Mouse (Mus musculus): ENCODE measurements around the gene Grik4. TPM values are rescaled to one million over a fixed set of nuclear protein-coding genes. Genes with fewer than 3 reads are reported as not detected.

The Grik4 gene
- polyA plus RNA-seq, 1 experiment from 2014 or later: 2.5 TPM

DNA sequence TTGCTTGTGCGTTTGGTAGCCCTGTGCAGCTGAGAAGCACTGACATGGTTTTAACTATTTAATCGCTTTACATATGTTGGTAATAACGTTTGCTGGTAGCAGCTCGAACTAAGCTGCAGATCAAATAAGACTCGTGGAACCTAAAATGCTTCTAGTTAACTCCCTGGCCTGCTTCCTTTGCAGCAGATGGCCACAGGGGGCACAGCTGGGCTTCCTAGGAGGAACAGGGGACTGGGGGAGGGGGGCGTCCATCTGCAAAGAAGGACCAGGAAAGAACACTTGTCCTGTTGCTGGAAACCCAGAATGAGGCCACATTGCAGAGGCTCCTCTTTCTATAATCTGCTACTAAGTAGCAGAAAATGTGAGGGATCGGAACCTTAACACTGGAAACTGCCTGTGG is 24.1 kb downstream of the Grik4 start:
- DNase-seq (ENCODE audit: low spot score): peak; percentile 35
- H3K4me1 ChIP-seq (ENCODE audit: control insufficient read depth, insufficient read depth, low read length): no peaks in the 10 kb centered on the region
- H3K4me3 ChIP-seq (ENCODE audit: low read depth, low read length): no peak overlapping the region
- no peak overlapping the region for H3K27ac ChIP-seq (ENCODE audit: low read depth, low read length)
- H3K27me3 ChIP-seq (ENCODE audit: control insufficient read depth, insufficient read depth, low read length): no peaks in the 10 kb centered on the region
- WGBS: 55% methylated on average over 7 of the region's 7 CpGs
- H3K9ac ChIP-seq (ENCODE audit: low read length): no peak overlapping the region
- H3K36me3 ChIP-seq (ENCODE audit: control insufficient read depth, insufficient read depth, low read length): no peaks in the 10 kb centered on the region
- H3K4me2 ChIP-seq (ENCODE audit: low read depth): no peak overlapping the region
- no peak for ATAC-seq (ENCODE audit: insufficient read depth, low FRiP score, low TSS enrichment)
- H3K9me3 ChIP-seq (ENCODE audit: control insufficient read depth, low read length): no peaks in the 10 kb centered on the region

DNA sequence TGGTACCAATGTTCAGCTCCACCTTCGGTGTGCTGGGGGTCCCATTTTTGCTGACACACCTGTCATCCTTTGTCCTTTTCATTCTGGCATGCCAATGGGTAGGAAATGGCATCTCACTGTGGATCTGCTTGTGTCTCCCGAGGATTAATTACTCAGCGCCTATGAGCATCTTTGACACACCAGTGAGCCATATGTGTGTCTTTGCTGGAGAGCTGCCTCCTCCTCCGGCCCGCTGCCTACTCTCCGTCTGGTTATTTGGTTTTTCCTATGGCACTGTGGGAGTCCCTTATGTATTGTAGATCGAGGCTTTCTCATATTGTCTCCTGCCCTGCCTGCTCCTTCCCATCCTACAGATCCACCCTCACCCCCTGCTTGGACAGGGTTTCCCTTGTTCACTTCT is 26.4 kb downstream of the Grik4 start:
- H3K4me2 ChIP-seq (ENCODE audit: low read depth): no peak overlapping the region
- ATAC-seq (ENCODE audit: insufficient read depth, low FRiP score, low TSS enrichment) (no peak), DNase-seq (ENCODE audit: low spot score) (no peak)
- H3K36me3 ChIP-seq (ENCODE audit: control insufficient read depth, insufficient read depth, low read length): no peaks in the 10 kb centered on the region
- no peak overlapping the region for H3K27ac ChIP-seq (ENCODE audit: low read depth, low read length)
- H3K4me3 ChIP-seq (ENCODE audit: low read depth, low read length): no peak overlapping the region
- H3K27me3 ChIP-seq (ENCODE audit: control insufficient read depth, insufficient read depth, low read length): no peaks in the 10 kb centered on the region
- WGBS: 77% methylated on average over 7 of the region's 7 CpGs
- H3K9me3 ChIP-seq (ENCODE audit: control insufficient read depth, low read length): no peaks in the 10 kb centered on the region
- H3K4me1 ChIP-seq (ENCODE audit: control insufficient read depth, insufficient read depth, low read length): no peaks in the 10 kb centered on the region
- no peak overlapping the region for H3K9ac ChIP-seq (ENCODE audit: low read length)

DNA sequence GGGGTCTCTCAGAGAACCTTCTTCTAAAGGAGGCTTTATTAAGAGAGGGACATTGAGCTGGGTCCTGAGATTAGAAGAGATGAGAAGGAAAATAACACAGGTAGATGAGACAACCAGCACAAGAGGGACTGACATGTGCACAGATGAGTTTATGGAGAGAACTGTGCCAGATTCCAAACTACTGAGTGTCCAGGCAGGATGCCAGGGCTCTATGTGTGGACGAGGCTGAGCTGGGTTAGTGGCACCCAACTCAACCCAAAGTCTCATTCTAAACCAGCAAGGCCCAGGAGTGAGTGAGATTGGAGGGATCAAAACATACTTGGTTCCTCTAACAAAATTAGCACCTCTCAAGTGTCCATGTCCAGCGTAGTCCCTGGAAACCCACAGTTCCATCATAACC is 31.1 kb downstream of the Grik4 start:
- Histone ChIP-seq H3K4me1 (ENCODE audit: control insufficient read depth, insufficient read depth, low read length) (peaks cover 2% of the 10 kb centered on the region; the same call in 1 of the 2 replicates), H3K4me2 (ENCODE audit: low read depth) (no peak overlapping the region), H3K9ac (ENCODE audit: low read length) (no peak overlapping the region), H3K36me3 (ENCODE audit: control insufficient read depth, insufficient read depth, low read length) (no peaks in the 10 kb centered on the region), H3K27ac (ENCODE audit: low read depth, low read length) (no peak overlapping the region), H3K27me3 (ENCODE audit: control insufficient read depth, insufficient read depth, low read length) (no peaks in the 10 kb centered on the region), H3K4me3 (ENCODE audit: low read depth, low read length) (no peak overlapping the region), H3K9me3 (ENCODE audit: control insufficient read depth, low read length) (no peaks in the 10 kb centered on the region)
- ATAC-seq (ENCODE audit: insufficient read depth, low FRiP score, low TSS enrichment): no peak
- DNase-seq (ENCODE audit: low spot score): no peak
- WGBS: 94% methylated on average over 2 of the region's 2 CpGs

DNA sequence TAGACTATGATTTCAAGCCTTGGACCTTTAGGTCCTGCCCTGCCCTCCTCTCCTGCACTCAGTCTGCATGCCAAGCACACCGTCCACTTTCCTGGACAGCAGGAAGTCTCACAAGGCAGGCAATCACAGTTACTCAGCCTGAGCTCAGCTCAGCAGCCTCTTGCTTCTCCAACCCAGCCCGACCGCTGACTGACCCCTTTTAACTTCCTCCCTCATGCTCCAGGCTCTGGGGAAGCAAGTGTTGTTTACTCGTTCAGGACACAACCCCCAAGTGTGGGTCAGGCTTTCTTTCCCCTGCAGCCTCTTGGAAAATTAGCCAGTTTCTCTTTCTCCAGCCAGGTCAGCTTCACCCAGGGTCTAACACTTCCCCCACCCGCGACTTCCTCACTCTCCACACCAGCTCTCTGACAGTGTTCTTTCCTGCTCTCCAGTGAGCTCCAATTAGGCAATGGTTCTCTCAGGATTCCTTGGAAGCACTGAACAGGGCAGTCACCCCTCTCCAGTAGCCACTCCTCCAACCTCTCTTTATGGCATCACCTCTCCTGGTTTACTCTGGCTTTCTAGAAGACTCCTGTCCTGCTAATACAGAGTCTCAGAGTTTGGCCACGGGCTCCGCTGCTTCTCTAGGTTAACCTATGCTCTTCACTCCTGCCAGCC is 35.5 kb downstream of the Grik4 start:
- Histone ChIP-seq H3K4me1 (ENCODE audit: control insufficient read depth, insufficient read depth, low read length) (peaks cover 13% of the 10 kb centered on the region), H3K9ac (ENCODE audit: low read length) (no peak overlapping the region), H3K36me3 (ENCODE audit: control insufficient read depth, insufficient read depth, low read length) (no peaks in the 10 kb centered on the region), H3K4me2 (ENCODE audit: low read depth) (no peak overlapping the region), H3K4me3 (ENCODE audit: low read depth, low read length) (no peak overlapping the region), H3K27me3 (ENCODE audit: control insufficient read depth, insufficient read depth, low read length) (no peaks in the 10 kb centered on the region), H3K27ac (ENCODE audit: low read depth, low read length) (no peak overlapping the region), H3K9me3 (ENCODE audit: control insufficient read depth, low read length) (no peaks in the 10 kb centered on the region)
- WGBS: 33% methylated on average over 8 of the region's 8 CpGs
- DNase-seq (ENCODE audit: low spot score) (peak; percentile 41), ATAC-seq (ENCODE audit: insufficient read depth, low FRiP score, low TSS enrichment) (no peak)

GRCm38 (mm10) chr9:42906995-42907394 is 37.3 kb downstream of the Grik4 start:
- 28% methylated on average over 3 of the region's 3 CpGs for WGBS
- H3K9ac ChIP-seq (ENCODE audit: low read length): no peak overlapping the region
- no peak overlapping the region for H3K4me3 ChIP-seq (ENCODE audit: low read depth, low read length)
- no peak overlapping the region for H3K4me2 ChIP-seq (ENCODE audit: low read depth)
- H3K9me3 ChIP-seq (ENCODE audit: control insufficient read depth, low read length): no peaks in the 10 kb centered on the region
- ATAC-seq (ENCODE audit: insufficient read depth, low FRiP score, low TSS enrichment) (no peak), DNase-seq (ENCODE audit: low spot score) (no peak)
- H3K36me3 ChIP-seq (ENCODE audit: control insufficient read depth, insufficient read depth, low read length): no peaks in the 10 kb centered on the region
- H3K4me1 ChIP-seq (ENCODE audit: control insufficient read depth, insufficient read depth, low read length): peaks cover 14% of the 10 kb centered on the region
- H3K27ac ChIP-seq (ENCODE audit: low read depth, low read length): no peak overlapping the region
- H3K27me3 ChIP-seq (ENCODE audit: control insufficient read depth, insufficient read depth, low read length): no peaks in the 10 kb centered on the region

GRCm38 (mm10) chr9:42898091-42898591 is 46.2 kb downstream of the Grik4 start:
- peak overlapping the region; percentile 58; the same call in 1 of the 2 replicates for H3K27ac ChIP-seq (ENCODE audit: low read depth, low read length)
- DNase-seq (ENCODE audit: low spot score): peak; percentile 58
- 3% methylated on average over 11 of the region's 11 CpGs for WGBS
- peak overlapping the region; percentile 96 for H3K4me2 ChIP-seq (ENCODE audit: low read depth)
- peak overlapping the region; percentile 60 for H3K9ac ChIP-seq (ENCODE audit: low read length)
- H3K9me3 ChIP-seq (ENCODE audit: control insufficient read depth, low read length): no peaks in the 10 kb centered on the region
- peaks cover 12% of the 10 kb centered on the region for H3K4me1 ChIP-seq (ENCODE audit: control insufficient read depth, insufficient read depth, low read length)
- H3K27me3 ChIP-seq (ENCODE audit: control insufficient read depth, insufficient read depth, low read length): 0 out of 2 replicates have a peak, but pooled peaks cover 3% of the 10 kb centered on the region
- ATAC-seq (ENCODE audit: insufficient read depth, low FRiP score, low TSS enrichment): peak; percentile 75
- H3K4me3 ChIP-seq (ENCODE audit: low read depth, low read length): peak overlapping the region; percentile 50
- H3K36me3 ChIP-seq (ENCODE audit: control insufficient read depth, insufficient read depth, low read length): no peaks in the 10 kb centered on the region

GRCm38 (mm10) chr9:42897361-42898051 is 46.8 kb downstream of the Grik4 start:
- no peaks in the 10 kb centered on the region for H3K36me3 ChIP-seq (ENCODE audit: control insufficient read depth, insufficient read depth, low read length)
- peak overlapping the region; percentile 58; the same call in 1 of the 2 replicates for H3K27ac ChIP-seq (ENCODE audit: low read depth, low read length)
- H3K27me3 ChIP-seq (ENCODE audit: control insufficient read depth, insufficient read depth, low read length): 0 out of 2 replicates have a peak, but pooled peaks cover 3% of the 10 kb centered on the region
- H3K9me3 ChIP-seq (ENCODE audit: control insufficient read depth, low read length): no peaks in the 10 kb centered on the region
- H3K4me2 ChIP-seq (ENCODE audit: low read depth): peak overlapping the region; percentile 96
- peak overlapping the region; percentile 60 for H3K9ac ChIP-seq (ENCODE audit: low read length)
- peak; percentile 82 for DNase-seq (ENCODE audit: low spot score)
- ATAC-seq (ENCODE audit: insufficient read depth, low FRiP score, low TSS enrichment): peak; percentile 75
- H3K4me1 ChIP-seq (ENCODE audit: control insufficient read depth, insufficient read depth, low read length): peaks cover 12% of the 10 kb centered on the region
- under 1% methylated on average over 52 of the region's 52 CpGs for WGBS
- peak overlapping the region; percentile 50 for H3K4me3 ChIP-seq (ENCODE audit: low read depth, low read length)

GRCm38 (mm10) chr9:42896421-42897210 is 47.7 kb downstream of the Grik4 start:
- H3K27me3 ChIP-seq (ENCODE audit: control insufficient read depth, insufficient read depth, low read length): 0 out of 2 replicates have a peak, but pooled peaks cover 3% of the 10 kb centered on the region
- peak; percentile 39 for DNase-seq (ENCODE audit: low spot score)
- peak overlapping the region; percentile 96 for H3K4me2 ChIP-seq (ENCODE audit: low read depth)
- WGBS: 5% methylated on average over 16 of the region's 16 CpGs
- peak overlapping the region; percentile 50 for H3K4me3 ChIP-seq (ENCODE audit: low read depth, low read length)
- no peak overlapping the region for H3K27ac ChIP-seq (ENCODE audit: low read depth, low read length)
- H3K9me3 ChIP-seq (ENCODE audit: control insufficient read depth, low read length): no peaks in the 10 kb centered on the region
- ATAC-seq (ENCODE audit: insufficient read depth, low FRiP score, low TSS enrichment): no peak
- H3K36me3 ChIP-seq (ENCODE audit: control insufficient read depth, insufficient read depth, low read length): no peaks in the 10 kb centered on the region
- peaks cover 12% of the 10 kb centered on the region for H3K4me1 ChIP-seq (ENCODE audit: control insufficient read depth, insufficient read depth, low read length)
- H3K9ac ChIP-seq (ENCODE audit: low read length): no peak overlapping the region
